Comparison of ENCODE assay signal across 8 mouse cellular contexts in genomic region chr11:97807626-97808025, GRCm38 (mm10). TPM values are rescaled to one million over a fixed set of nuclear protein-coding genes. Genes with fewer than 3 reads are reported as not detected.
DNase-seq lines count a peak whose midpoint lies in the region; ATAC-seq and TF ChIP-seq lines count a peak whose summit lies in the region.

No protein-coding gene starts in this region.

- no peaks in the 10 kb centered on the region for H3K27me3 ChIP-seq in kidney, adult 2 months (replicated peaks; ENCODE audit: control insufficient read depth, insufficient read depth, low read length)
- H3K27me3 ChIP-seq in heart, embryonic 13.5 days (replicated peaks), result no peaks in the 10 kb centered on the region
- no peaks in the 10 kb centered on the region for H3K27me3 ChIP-seq in limb, embryonic 13.5 days

- no peak for DNase-seq in kidney, adult 2 months
- no peak for DNase-seq in kidney, adult 11 months
- DNase-seq in embryo, embryonic 9.5 days (ENCODE audit: extremely low spot score), result no peak
- no peak for DNase-seq in lung, postnatal 36 days

- no peak for TF ChIP-seq POLR2A in kidney, adult 2 months (IDR thresholded peaks at IDR 0.05; ENCODE audit: low read depth, low read length)

- H3K27ac ChIP-seq in kidney, adult 2 months (ENCODE audit: insufficient read depth, low read depth, low read length), result peak overlapping the region; percentile 91
- peak overlapping the region; percentile 91 for H3K27ac ChIP-seq in brown adipose tissue, adult 24 weeks (replicated peaks; ENCODE audit: low read depth, low read length)
- peak overlapping the region; percentile 73 for H3K27ac ChIP-seq in heart, embryonic 13.5 days (replicated peaks)
- 0 out of 2 replicates have a peak overlapping the region, but pooled peaks have one; percentile 0 for H3K27ac ChIP-seq in limb, embryonic 13.5 days

- WGBS in kidney, adult 2 months, result 19% methylated on average over 6 of the region's 6 CpGs
- 26% methylated on average over 6 of the region's 6 CpGs for WGBS in heart, embryonic 13.5 days
- 39% methylated on average over 6 of the region's 6 CpGs for WGBS in limb, embryonic 13.5 days

- no peak for TF ChIP-seq CTCF in kidney, adult 2 months (conservative IDR thresholded peaks at IDR 0.05; ENCODE audit: insufficient read depth, insufficient read length, low read depth, low read length)

- H3K4me2 ChIP-seq in heart, embryonic 13.5 days, result no peak overlapping the region; the same call in 1 of the 2 replicates
- H3K4me2 ChIP-seq in limb, embryonic 13.5 days (replicated peaks), result peak overlapping the region; percentile 27; the same call in 1 of the 2 replicates

- no peak for ATAC-seq in heart, embryonic 13.5 days (ENCODE audit: extremely low read depth, insufficient number of reproducible peaks, low FRiP score, low TSS enrichment)
- no peak for ATAC-seq in limb, embryonic 13.5 days (ENCODE audit: low FRiP score, low read depth)
- ATAC-seq in megakaryocyte, adult 5-6 weeks (ENCODE audit: poor library complexity, severe bottlenecking), result no peak

- H3K9me3 ChIP-seq in heart, embryonic 13.5 days, result no peaks in the 10 kb centered on the region
- no peaks in the 10 kb centered on the region for H3K9me3 ChIP-seq in limb, embryonic 13.5 days

- H3K9ac ChIP-seq in heart, embryonic 13.5 days, result no peak overlapping the region
- H3K9ac ChIP-seq in limb, embryonic 13.5 days, result no peak overlapping the region

- no peak overlapping the region for H3K4me3 ChIP-seq in kidney, adult 2 months (ENCODE audit: insufficient read depth, low read depth, low read length)
- no peak overlapping the region for H3K4me3 ChIP-seq in brown adipose tissue, adult 24 weeks (ENCODE audit: insufficient read depth, low read depth, low read length)
- H3K4me3 ChIP-seq in heart, embryonic 13.5 days, result no peak overlapping the region
- H3K4me3 ChIP-seq in limb, embryonic 13.5 days, result no peak overlapping the region

- H3K36me3 ChIP-seq in kidney, adult 2 months (ENCODE audit: control insufficient read depth, insufficient read depth, low read length), result no peaks in the 10 kb centered on the region; the same call in 1 of the 2 replicates
- peaks cover 36% of the 10 kb centered on the region for H3K36me3 ChIP-seq in heart, embryonic 13.5 days
- peaks cover 45% of the 10 kb centered on the region for H3K36me3 ChIP-seq in limb, embryonic 13.5 days

- H3K4me1 ChIP-seq in kidney, adult 2 months (ENCODE audit: control insufficient read depth, insufficient read depth, low read length), result peaks cover 73% of the 10 kb centered on the region
- H3K4me1 ChIP-seq in brown adipose tissue, adult 24 weeks (ENCODE audit: control insufficient read depth, insufficient read depth, insufficient read length, low read length), result peaks cover 71% of the 10 kb centered on the region
- H3K4me1 ChIP-seq in heart, embryonic 13.5 days, result peaks cover 99% of the 10 kb centered on the region
- H3K4me1 ChIP-seq in limb, embryonic 13.5 days, result peaks cover 85% of the 10 kb centered on the region

RNA-seq across cellular contexts. Expression of gene Lasp1, which starts 8.8 kb away (rescaled TPM):
- polyA plus RNA-seq in kidney, adult 2 months (2012; rRNA removed), result 106 and 110 TPM in 2 replicates
- polyA plus RNA-seq in brown adipose tissue, adult 24 weeks (2012; ENCODE audit: insufficient read depth, insufficient read length, missing spikeins), result 56.3 and 58.1 TPM in 2 replicates
- polyA plus RNA-seq in heart, embryonic 13.5 days (2015; fragmentation: Nextera tagmentation; extraction: Ambion mirVana), result 45.1 and 46.0 TPM in 2 replicates
- 128 and 138 TPM in 2 replicates for polyA plus RNA-seq in limb, embryonic 13.5 days (2015; fragmentation: Nextera tagmentation; extraction: Ambion mirVana)
- 121 and 128 TPM in 2 replicates for total RNA-seq in megakaryocyte, adult 5-6 weeks (2015)
- total RNA-seq in megakaryocyte, adult 5-6 weeks (2017), result 315 and 351 TPM in 2 replicates

RNA-seq across cellular contexts. Expression of gene Rpl23, which starts 25.4 kb away (rescaled TPM):
- polyA plus RNA-seq in kidney, adult 2 months (2012; rRNA removed), result 118 and 181 TPM in 2 replicates
- polyA plus RNA-seq in brown adipose tissue, adult 24 weeks (2012; ENCODE audit: insufficient read depth, insufficient read length, missing spikeins), result 268 and 348 TPM in 2 replicates
- 376 and 393 TPM in 2 replicates for polyA plus RNA-seq in heart, embryonic 13.5 days (2015; fragmentation: Nextera tagmentation; extraction: Ambion mirVana)
- 547 and 558 TPM in 2 replicates for polyA plus RNA-seq in limb, embryonic 13.5 days (2015; fragmentation: Nextera tagmentation; extraction: Ambion mirVana)
- total RNA-seq in megakaryocyte, adult 5-6 weeks (2015), result 1,123 and 1,179 TPM in 2 replicates
- total RNA-seq in megakaryocyte, adult 5-6 weeks (2017), result 895 and 904 TPM in 2 replicates

RNA-seq across cellular contexts. Expression of gene 1700001P01Rik, which starts 31.9 kb away (rescaled TPM):
- polyA plus RNA-seq in kidney, adult 2 months (2012; rRNA removed), result not detected in 2 replicates
- polyA plus RNA-seq in brown adipose tissue, adult 24 weeks (2012; ENCODE audit: insufficient read depth, insufficient read length, missing spikeins), result not detected in 2 replicates
- polyA plus RNA-seq in heart, embryonic 13.5 days (2015; fragmentation: Nextera tagmentation; extraction: Ambion mirVana), result not detected in 2 replicates
- polyA plus RNA-seq in limb, embryonic 13.5 days (2015; fragmentation: Nextera tagmentation; extraction: Ambion mirVana), result 0.83 TPM in 1 of 2 replicates, not detected in the other
- not detected in 2 replicates for total RNA-seq in megakaryocyte, adult 5-6 weeks (2015)
- not detected in 2 replicates for total RNA-seq in megakaryocyte, adult 5-6 weeks (2017)

RNA-seq across cellular contexts. Expression of gene B230217C12Rik, which starts 33.0 kb away (rescaled TPM):
- polyA plus RNA-seq in kidney, adult 2 months (2012; rRNA removed), result 2.0 TPM in 2 replicates
- 0.59 and 2.0 TPM in 2 replicates for polyA plus RNA-seq in brown adipose tissue, adult 24 weeks (2012; ENCODE audit: insufficient read depth, insufficient read length, missing spikeins)
- polyA plus RNA-seq in heart, embryonic 13.5 days (2015; fragmentation: Nextera tagmentation; extraction: Ambion mirVana), result 5.1 and 5.5 TPM in 2 replicates
- 11.7 and 12.5 TPM in 2 replicates for polyA plus RNA-seq in limb, embryonic 13.5 days (2015; fragmentation: Nextera tagmentation; extraction: Ambion mirVana)
- 2.3 and 2.5 TPM in 2 replicates for total RNA-seq in megakaryocyte, adult 5-6 weeks (2015)
- total RNA-seq in megakaryocyte, adult 5-6 weeks (2017), result 0.33 and 0.45 TPM in 2 replicates

RNA-seq across cellular contexts. Expression of gene Cwc25, which starts 41.3 kb away (rescaled TPM):
- 7.1 and 8.5 TPM in 2 replicates for polyA plus RNA-seq in kidney, adult 2 months (2012; rRNA removed)
- 5.8 and 7.1 TPM in 2 replicates for polyA plus RNA-seq in brown adipose tissue, adult 24 weeks (2012; ENCODE audit: insufficient read depth, insufficient read length, missing spikeins)
- 10.2 and 10.5 TPM in 2 replicates for polyA plus RNA-seq in heart, embryonic 13.5 days (2015; fragmentation: Nextera tagmentation; extraction: Ambion mirVana)
- polyA plus RNA-seq in limb, embryonic 13.5 days (2015; fragmentation: Nextera tagmentation; extraction: Ambion mirVana), result 21.0 and 23.3 TPM in 2 replicates
- total RNA-seq in megakaryocyte, adult 5-6 weeks (2015), result 11.1 and 11.8 TPM in 2 replicates
- total RNA-seq in megakaryocyte, adult 5-6 weeks (2017), result 21.0 and 22.4 TPM in 2 replicates

Comparison
In these comparisons a context has a peak if more than half of its experiments do, and no peak if none do; other contexts are left out.
1. H3K27ac ChIP-seq: peak in every context shown above with its lines; median percentile 91 in kidney, adult 2 months; 91 in brown adipose tissue, adult 24 weeks; 73 in heart, embryonic 13.5 days; 0 in limb, embryonic 13.5 days.